Mouse (Mus musculus): ENCODE results near the gene Lancl2.

Gene Lancl2

DNA sequence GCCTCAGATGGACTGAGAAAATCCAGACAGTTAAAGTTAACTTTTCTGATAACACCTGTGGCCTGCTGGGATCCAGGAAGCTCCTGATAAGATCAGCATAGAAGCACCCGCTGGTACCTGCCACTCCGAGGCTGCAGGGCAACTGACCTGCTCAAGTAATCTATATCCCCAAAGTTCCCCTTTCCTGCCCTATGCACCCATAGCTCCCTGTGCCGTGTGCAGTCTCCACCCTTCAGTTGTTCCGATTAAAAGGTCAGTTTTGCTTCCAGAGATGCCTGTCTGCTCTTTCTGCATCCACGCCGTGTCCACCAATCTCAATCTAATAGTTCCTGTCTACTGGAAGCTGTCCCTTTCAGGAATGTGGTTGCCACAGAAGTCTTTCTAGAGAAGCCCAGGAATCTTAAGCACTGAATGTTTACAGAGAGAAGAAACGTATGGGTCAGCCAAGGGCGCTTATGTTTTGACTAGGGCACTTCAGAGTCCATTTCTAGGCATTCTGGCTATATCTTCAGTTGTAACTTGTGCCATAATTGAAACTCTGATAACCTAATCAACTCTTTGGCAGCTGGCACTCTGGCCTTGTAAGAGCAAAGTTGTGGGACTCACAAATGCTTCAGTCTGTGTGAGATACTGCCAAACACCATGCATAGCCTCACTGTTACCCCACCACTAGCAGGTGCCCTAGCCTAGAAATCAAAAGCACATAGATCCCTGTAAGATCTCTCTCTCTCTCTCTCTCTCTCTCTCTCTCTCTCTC lies 65.0 kb downstream of the Lancl2 start:
- DNase-seq (ENCODE audit: low spot score): no peak

DNA sequence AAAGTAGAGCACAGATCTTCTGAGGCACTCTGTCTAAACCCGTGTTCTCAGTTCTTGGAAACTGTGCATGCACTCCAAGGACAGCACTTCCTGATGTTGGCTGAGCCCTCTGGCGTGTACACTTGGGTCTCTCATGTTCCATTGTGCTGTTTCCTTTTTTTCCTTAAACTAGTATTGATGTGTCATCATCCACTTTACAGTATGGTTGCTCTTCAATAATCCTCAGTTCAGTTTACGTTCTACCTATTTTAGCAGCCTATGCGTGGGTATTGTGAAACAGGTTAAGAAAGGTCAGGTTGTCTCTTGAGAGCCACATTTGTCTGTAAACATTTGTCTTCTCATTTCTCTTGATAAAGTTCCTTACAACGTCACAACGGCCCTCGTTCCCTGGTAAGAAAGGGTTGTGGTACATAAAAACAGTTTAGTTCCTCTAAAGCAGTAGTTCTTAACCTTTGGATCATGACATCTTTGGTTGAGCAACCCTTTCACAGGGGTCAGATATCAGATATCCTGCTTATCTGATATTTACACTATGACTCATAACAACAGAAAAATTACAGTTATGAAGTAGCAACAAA lies 66.7 kb downstream of the Lancl2 start:
- DNase-seq (ENCODE audit: low spot score): no peak

DNA sequence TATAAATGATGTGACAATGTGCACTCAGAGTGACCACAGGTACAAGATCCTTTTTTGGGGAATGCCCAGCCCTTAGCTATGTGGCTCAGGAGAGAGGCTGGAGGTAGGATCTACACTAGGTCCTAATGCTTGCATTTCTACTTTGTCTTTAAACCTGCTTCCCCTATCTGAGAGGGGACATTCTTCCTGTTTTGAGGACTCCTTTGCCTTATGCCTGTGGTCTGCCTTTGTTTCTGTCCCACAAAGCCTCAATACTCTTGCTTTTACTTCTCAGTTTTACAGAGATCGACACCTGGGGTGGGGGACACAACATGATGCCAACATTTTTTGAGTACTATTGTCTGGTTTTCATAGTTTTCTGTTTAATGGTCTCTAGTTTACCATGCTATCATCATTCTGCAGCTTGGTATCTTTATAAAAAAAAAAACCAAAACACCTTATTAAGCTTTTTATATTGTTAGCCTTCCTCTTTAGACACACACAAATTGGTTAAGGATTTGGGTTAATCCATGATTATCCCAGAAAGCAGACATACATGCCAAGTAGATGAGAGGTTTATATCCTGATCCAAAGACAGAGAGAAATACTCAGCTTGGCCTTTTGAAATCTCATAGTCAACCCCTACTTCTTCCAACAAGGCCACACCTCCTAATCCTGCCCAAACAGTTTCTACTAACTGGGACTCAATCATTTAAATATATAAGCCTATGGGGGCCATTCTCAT lies 68.3 kb downstream of the Lancl2 start:
- DNase-seq (ENCODE audit: low spot score): no peak

DNA sequence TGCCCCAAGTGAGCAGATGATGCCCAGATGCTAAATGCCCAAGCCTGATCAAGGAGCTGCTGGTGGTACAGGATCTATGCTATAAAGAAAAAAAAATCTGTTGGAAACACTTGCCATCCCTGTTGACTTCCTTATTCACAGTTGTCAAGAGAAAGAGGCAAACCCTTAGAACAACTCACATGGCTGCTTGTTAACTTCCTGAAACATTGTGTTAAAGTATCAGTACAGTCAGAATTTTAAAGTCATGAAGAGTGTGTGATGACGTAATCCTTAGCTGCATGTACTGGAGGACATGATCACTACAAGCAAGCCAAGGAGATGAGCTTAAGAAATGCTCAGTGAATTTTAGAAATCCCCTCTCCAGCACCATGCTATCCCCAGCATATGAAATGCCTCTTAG lies 71.5 kb downstream of the Lancl2 start:
- DNase-seq (ENCODE audit: low spot score): no peak

DNA sequence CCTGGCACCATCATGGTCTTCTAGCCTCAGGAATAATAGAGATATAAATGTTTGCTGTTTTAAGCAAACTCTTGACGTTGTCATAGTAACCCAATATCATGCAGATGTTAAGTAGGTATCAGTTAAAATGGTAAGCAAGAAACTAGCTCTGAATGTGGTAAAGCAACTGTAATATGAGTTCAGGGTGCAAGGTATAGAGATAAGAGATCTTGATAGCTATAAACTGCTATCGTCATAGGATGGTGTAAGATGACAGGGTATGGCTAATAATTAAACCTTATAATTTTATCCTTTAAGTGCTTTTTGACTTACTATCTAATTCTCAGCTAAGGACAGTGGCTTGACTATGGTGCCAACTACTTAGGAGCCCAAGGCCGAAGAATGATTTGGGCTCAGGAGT lies 78.0 kb downstream of the Lancl2 start:
- DNase-seq (ENCODE audit: low spot score): no peak

DNA sequence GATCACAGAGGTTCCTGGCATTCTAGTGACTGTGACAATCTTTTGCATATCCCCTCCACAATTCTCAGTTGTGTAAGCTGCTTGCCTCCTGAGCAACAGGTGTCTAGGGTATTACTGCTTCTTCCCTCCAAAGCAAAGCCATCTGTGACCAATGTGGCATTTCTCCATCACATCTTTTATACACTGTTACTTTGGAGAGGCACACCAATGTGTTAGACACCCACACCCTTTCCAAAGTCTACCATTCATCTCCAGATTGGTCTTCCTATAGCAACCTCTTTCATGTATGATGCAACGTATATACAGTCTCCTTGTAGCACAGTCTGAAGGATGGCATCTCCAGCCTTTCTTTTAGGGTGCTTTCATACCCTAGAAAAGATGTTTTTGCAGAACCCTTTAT lies 80.3 kb downstream of the Lancl2 start:
- DNase-seq (ENCODE audit: low spot score): no peak

DNA sequence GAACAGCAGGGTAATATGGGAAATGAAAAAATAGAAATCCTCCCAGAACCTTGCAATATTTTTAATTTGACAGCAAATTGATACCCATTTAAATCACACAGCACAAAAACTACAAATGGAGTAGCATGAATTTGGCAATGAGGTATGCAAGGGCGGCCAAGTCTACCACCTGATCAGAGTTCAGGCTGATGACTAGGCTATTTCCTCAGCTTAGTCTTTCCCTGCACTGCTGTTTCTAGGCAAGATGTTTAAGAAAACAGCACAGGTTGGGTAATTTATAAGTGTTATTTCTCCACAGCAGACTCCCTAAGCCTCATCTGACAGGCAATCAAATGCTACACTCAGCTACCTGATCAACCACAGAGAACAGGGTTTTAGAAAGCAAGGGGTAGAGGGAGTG lies 81.9 kb downstream of the Lancl2 start:
- DNase-seq (ENCODE audit: low spot score): no peak

DNA sequence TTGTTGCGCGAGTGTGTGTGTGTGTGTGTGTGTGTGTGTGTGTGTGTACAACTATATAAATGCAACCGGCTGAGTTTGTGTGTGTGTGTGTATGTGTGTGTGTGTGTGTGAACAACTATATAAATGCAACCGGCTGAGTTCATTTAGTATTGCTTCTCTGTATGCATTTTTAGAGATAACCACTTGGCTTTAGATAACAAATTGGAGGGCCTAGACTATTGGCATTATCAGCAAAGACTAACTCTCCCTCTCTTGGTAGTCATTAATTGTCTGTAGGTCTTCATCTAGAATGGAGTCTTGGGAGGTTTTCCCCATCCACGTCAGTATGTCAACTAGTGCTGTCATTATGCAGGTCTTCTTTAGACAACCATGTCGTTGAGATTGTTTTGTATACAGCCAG lies 85.0 kb downstream of the Lancl2 start:
- no peak for DNase-seq (ENCODE audit: low spot score)

Data from testis, postnatal 14 days (tissue).